Mouse (Mus musculus) left cerebral cortex, postnatal 10 days (tissue): ENCODE results near the gene Npy. TPM values are rescaled to one million over a fixed set of nuclear protein-coding genes. Genes with fewer than 3 reads are reported as not detected.

Source experiments
- DNase-seq, 2 experiments: peaks; one replicate each; pipeline ENCODE4 v3.0.0; 2021 to 2022; ENCODE audit warnings: low spot score in 2 of 2, mixed read lengths in 1 of 2; ENCODE audit errors: extremely low spot score in 1 of 2
- intact Hi-C: fragments of 180-260 bp; cut with DNase I; formaldehyde crosslinking; loops from one replicate; pipeline ENCODE4 v1.15.1; 2025
- total RNA-seq, 2 experiments: library from RNA; stranded (reverse); gene quantifications; 2 replicates each; pipeline ENCODE4 v1.2.3; 2021

Gene Npy
- 100 to 1,000 TPM; 114 to 136 TPM for total RNA-seq

- peak in 1 of 2 experiments; percentile 47 for DNase-seq
- intact Hi-C loops: no loop called here
Measured at GRCm38 (mm10) chr6:49821961-49822870, at the start of gene Npy. Gene Npy (plus strand): TSS chr6:49822710.

- no peak for DNase-seq
- intact Hi-C loops: no loop called here
Measured at GRCm38 (mm10) chr6:49775006-49775405, 47.5 kb upstream of the Npy start.

- intact Hi-C loops: no loop called here
- peak in 1 of 2 experiments; percentile 30 for DNase-seq
Measured at GRCm38 (mm10) chr6:49778109-49778508, 44.4 kb upstream of the Npy start.

- DNase-seq: no peak
- intact Hi-C loops: no loop called here
Measured at GRCm38 (mm10) chr6:49778729-49779128, 43.8 kb upstream of the Npy start.

GRCm38 (mm10) chr6:49779606-49780005, 42.9 kb upstream of the Npy start:
- intact Hi-C loops: no loop called here
- no peak for DNase-seq

- intact Hi-C loops: no loop called here
Measured at GRCm38 (mm10) chr6:49780846-49781400, 41.6 kb upstream of the Npy start.

GRCm38 (mm10) chr6:49781852-49782251, 40.7 kb upstream of the Npy start:
- intact Hi-C loops: no loop called here
- DNase-seq: no peak

More at GRCm38 (mm10) chr6:49780846-49781400, 41.6 kb upstream of the Npy start:
- DNase-seq: no peak

- no peak for DNase-seq
- intact Hi-C loops: no loop called here
Measured at GRCm38 (mm10) chr6:49782679-49783078, 39.8 kb upstream of the Npy start.

GRCm38 (mm10) chr6:49792524-49792923, 30.0 kb upstream of the Npy start:
- intact Hi-C loops: no loop called here
- no peak for DNase-seq

GRCm38 (mm10) chr6:49804105-49804504, 18.4 kb upstream of the Npy start:
- DNase-seq: no peak
- intact Hi-C loops: no loop called here

- intact Hi-C loops: no loop called here
- DNase-seq: no peak
Measured at GRCm38 (mm10) chr6:49808076-49808475, 14.4 kb upstream of the Npy start.

GRCm38 (mm10) chr6:49817183-49817582, 5.3 kb upstream of the Npy start:
- intact Hi-C loops: no loop called here
- no peak for DNase-seq

- no peak for DNase-seq
- intact Hi-C loops: no loop called here
Measured at GRCm38 (mm10) chr6:49817625-49818024, 4.9 kb upstream of the Npy start.

- no peak for DNase-seq
- intact Hi-C loops: no loop called here
Measured at GRCm38 (mm10) chr6:49822871-49823230, 341 bp downstream of the Npy start.

- intact Hi-C loops: no loop called here
Measured at GRCm38 (mm10) chr6:49823371-49823770, 861 bp downstream of the Npy start.

GRCm38 (mm10) chr6:49823821-49824220, 1.3 kb downstream of the Npy start:
- no peak for DNase-seq
- intact Hi-C loops: no loop called here

More at GRCm38 (mm10) chr6:49823371-49823770, 861 bp downstream of the Npy start:
- no peak for DNase-seq

- no peak for DNase-seq
- intact Hi-C loops: no loop called here
Measured at GRCm38 (mm10) chr6:49831579-49831978, 9.1 kb downstream of the Npy start.

- intact Hi-C loops: no loop called here
- DNase-seq: peak in 1 of 2 experiments; percentile 2
Measured at GRCm38 (mm10) chr6:49856830-49857229, 34.3 kb downstream of the Npy start.

- intact Hi-C loops: no loop called here
- DNase-seq: no peak
Measured at GRCm38 (mm10) chr6:49867571-49867970, 45.1 kb downstream of the Npy start.

GRCm38 (mm10) chr6:49871071-49871470, 48.6 kb downstream of the Npy start:
- intact Hi-C loops: no loop called here
- DNase-seq: no peak
